Mouse (Mus musculus) stomach, postnatal 0 days (tissue): ENCODE measurements at regions not wholly inside any gene's neighbourhood (a gene's known extent, or its start where the extent isn't known, plus 50 kb on each side); places are given as distances from the start of the nearest gene placed in this dataset.

ENCODE experiments used
- CTCF ChIP-seq: IDR thresholded peaks from 2 replicates; pipeline ENCODE4 v1.5.1; 2016; ENCODE audit warnings: antibody characterized with exemption, low read depth, mild to moderate bottlenecking, moderate library complexity
- EP300 ChIP-seq: optimal IDR thresholded peaks from 2 replicates; pipeline ENCODE3; 2016; ENCODE audit warnings: antibody characterized with exemption

DNA sequence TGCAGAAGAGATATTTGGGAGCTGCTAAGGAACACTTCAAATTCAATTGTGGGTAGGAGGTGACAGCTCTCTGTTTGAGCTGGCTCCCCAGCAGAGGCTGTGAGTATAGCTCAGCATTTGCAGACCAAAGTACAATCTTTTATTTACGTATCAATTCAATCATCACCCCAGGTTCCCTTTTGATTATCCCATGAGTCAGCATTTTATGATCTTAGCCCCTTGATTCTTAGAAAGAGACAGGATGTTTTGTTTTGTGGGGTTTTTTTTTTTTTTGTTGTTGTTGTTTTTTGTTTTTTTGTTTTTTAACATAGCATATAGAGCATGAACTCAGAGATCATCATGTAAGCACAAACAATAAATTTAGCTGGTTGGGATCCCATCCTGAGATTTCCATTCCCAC lies 267.1 kb downstream of the Cdh9 start:
- TF ChIP-seq CTCF (no peak), EP300 (no peak)
